Mouse (Mus musculus): Measurements from ENCODE around the gene Aldh3b2.

The Aldh3b2 gene

GRCm38 (mm10) chr19:3988066-3988465, 15.9 kb downstream of the Aldh3b2 start:
- no peak for DNase-seq (ENCODE audit: low read depth, low spot score)

DNA sequence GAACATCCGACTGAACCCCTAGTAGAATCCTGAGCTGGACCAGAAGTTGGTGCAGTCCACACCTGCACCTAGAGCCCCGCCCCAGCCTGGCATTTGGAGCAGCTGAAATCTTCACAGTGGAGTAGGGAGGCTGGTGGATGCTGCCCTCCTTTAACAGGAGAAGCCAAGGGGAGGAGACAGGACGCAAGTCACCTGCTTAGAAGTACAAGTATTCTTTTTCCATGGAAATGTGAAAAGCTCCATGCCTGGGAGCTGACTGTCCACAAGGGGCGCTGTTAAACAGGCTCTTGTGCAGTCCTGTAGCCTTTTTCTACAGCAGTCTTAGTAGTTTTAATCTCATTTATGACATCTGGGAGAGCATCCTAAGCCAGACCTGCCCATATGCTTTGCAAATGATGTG, 16.6 kb downstream of the Aldh3b2 start:
- DNase-seq (ENCODE audit: low read depth, low spot score) = no peak

GRCm38 (mm10) chr19:3990804-3991203, 18.7 kb downstream of the Aldh3b2 start:
- DNase-seq (ENCODE audit: low read depth, low spot score) = no peak

DNA sequence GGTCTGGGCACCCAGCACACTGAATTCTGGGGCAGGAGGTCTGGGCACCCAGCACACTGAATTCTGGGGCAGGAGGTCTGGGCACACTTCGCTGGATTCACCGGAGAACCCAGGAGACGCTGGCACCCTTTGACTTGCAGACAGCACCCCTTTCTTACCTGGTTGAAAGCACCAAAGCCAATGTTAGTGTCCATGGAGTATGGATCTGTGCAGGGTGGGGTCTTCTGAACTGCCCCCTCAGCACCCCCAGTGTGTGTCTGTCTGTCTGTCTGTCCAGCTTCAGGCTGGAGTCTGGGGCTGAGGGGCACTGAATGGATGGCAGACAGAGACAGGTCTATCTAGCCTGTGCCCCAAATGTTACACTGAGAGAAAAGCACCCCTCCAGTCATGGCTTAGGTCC, 19.4 kb downstream of the Aldh3b2 start:
- DNase-seq (ENCODE audit: low read depth, low spot score) = no peak

GRCm38 (mm10) chr19:3991966-3992365, 19.8 kb downstream of the Aldh3b2 start:
- no peak for DNase-seq (ENCODE audit: low read depth, low spot score)

GRCm38 (mm10) chr19:3992416-3992815, 20.3 kb downstream of the Aldh3b2 start, which contains the start of gene Tbx10:
Gene Tbx10 (plus strand): TSS chr19:3992752.
- DNase-seq (ENCODE audit: low read depth, low spot score) = no peak

DNA sequence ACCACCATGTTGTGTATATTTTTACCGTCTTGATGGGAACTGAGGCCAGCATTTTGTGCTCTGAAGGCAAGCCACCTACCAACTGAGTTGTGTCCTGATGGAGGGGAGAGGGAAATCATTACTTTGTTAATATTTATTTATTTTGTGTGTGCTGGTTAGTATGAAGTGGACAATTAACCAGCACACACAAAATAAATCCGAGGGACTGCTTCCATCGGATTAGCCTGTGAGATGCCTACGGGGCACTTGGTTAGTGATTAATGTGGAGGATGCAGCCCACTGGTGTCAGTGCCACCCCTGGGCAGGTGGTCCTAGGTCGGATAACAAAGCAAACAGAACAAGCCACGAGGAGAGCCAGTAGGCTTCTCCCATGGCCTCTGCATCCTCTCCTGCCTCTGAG, 22.8 kb downstream of the Aldh3b2 start:
- no peak for DNase-seq (ENCODE audit: low read depth, low spot score)

- no peak for DNase-seq (ENCODE audit: low read depth, low spot score)
Measured at GRCm38 (mm10) chr19:3995505-3995904, 23.4 kb downstream of the Aldh3b2 start.

DNA sequence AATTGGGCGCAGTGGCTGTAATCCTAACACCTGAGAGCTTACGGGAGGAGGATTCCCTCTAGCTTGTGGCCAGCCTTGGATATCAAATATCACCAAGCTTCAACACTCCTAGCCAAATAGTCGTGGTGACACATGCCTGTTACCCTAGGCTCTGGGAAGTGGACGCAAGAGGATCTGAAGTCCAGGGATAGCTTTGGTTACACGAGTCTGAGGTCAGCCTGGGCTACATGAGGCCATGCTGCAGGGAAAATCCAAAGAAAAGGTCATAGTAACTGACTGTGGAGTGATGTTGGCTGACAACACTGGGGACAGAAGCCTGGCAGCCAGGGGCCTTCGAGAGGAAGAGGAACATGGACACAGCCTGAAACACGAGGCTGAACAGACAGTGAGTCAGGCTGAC, 24.0 kb downstream of the Aldh3b2 start:
- DNase-seq (ENCODE audit: low read depth, low spot score) = no peak

DNA sequence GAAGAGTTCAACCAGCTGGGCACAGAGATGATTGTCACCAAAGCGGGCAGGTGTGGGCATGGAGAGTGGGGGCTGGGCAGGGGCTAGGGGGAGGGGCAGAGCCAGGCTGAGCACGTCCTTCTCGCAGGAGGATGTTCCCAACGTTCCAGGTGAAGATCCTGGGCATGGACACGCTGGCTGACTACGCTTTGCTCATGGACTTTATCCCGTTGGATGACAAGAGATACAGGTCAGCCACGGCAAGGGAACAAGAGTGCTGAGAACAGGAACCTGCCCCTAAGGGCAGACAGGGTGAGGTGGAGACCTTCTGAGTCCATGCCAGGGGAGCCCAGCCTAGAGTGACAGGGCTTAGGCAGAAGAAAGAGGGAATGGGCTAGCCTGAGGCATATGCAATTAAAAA, 24.6 kb downstream of the Aldh3b2 start:
- no peak for DNase-seq (ENCODE audit: low read depth, low spot score)

GRCm38 (mm10) chr19:3997231-3997630, 25.1 kb downstream of the Aldh3b2 start:
- no peak for DNase-seq (ENCODE audit: low read depth, low spot score)

DNA sequence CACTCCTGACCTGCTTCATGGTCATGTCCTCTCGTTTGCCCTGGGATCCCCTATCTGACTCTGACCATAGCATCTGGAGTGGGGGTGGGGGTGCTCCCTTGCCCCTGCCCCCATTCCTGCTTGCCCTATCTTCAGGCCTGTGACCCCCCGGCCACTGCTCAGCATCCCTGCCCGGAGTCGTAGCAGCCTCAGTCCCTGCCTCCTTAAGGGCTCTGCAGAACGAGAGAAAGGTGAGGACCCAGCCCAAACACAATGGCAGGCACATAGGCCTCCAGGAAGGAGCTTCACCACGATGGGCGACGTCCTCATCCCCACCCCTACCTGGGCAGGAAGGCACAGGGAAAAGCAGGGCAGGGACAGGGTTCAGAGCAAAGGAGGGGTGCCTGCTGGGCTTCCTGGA, 26.2 kb downstream of the Aldh3b2 start:
- DNase-seq (ENCODE audit: low read depth, low spot score) = no peak

DNA sequence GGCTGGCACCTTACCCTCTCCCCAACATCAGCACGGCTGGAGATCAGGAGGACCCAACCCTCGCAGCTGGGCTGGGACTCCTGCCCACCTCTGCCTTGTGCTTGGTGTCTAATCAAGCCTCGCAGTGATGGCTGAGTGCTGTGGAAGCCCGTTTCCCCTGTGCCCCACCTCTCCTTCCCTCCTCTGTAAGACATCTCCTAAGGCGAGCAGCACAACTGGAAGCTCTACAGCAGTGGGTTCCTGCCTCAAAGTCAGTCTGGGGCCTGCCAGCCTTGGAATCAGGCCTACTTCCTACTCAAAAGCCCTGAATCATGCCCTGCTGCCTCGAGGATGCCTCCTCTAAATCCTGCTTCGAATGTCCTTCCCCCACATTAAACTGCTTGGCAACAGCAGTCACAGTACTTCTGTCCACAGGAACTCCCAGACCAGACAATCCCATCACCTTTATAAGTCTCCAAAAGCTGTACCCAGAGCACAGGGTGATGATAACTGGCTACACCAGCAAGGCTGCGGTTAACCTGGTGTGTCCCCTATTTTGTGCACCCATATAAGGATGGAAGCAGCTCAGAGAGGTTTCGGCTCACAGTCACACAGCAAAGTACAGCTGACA, 27.1 kb downstream of the Aldh3b2 start:
- DNase-seq (ENCODE audit: low read depth, low spot score) = no peak

GRCm38 (mm10) chr19:4000119-4000900, 28.2 kb downstream of the Aldh3b2 start, which contains the start of the genes Nudt8 and Gm49405:
Gene Nudt8 (plus strand): TSS chr19:4000580.
Gene Gm49405 (plus strand): TSS chr19:4000626.
- peak; percentile 90 for DNase-seq (ENCODE audit: low read depth, low spot score)

- DNase-seq (ENCODE audit: low read depth, low spot score) = no peak
Measured at GRCm38 (mm10) chr19:4000949-4001525, 28.9 kb downstream of the Aldh3b2 start.

DNA sequence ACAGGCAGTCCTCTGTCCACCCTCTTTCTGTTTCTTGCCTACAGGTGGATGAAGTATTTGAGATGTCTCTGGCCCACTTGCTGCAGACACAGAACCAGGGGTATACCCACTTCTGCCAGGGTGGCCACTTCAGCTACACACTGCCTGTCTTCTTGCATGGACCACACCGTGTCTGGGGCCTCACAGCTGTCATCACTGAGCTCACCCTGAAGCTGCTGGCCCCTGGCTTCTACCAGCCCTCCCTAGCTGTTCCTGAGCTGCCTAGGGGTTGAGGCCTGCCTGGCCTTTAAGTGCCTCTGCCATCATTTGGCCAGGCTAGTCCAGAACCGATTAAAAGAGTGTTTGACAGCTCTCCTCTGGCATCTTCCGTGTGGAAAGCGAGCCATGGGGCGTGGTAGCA, 29.6 kb downstream of the Aldh3b2 start:
- no peak for DNase-seq (ENCODE audit: low read depth, low spot score)

- DNase-seq (ENCODE audit: low read depth, low spot score) = no peak
Measured at GRCm38 (mm10) chr19:4003112-4003511, 31.0 kb downstream of the Aldh3b2 start, which contains the start of gene Doc2g. Gene Doc2g (plus strand): TSS chr19:4003313.

- DNase-seq (ENCODE audit: low read depth, low spot score) = no peak
Measured at GRCm38 (mm10) chr19:4003641-4004040, 31.5 kb downstream of the Aldh3b2 start.

GRCm38 (mm10) chr19:4004331-4004730, 32.2 kb downstream of the Aldh3b2 start:
- no peak for DNase-seq (ENCODE audit: low read depth, low spot score)

DNA sequence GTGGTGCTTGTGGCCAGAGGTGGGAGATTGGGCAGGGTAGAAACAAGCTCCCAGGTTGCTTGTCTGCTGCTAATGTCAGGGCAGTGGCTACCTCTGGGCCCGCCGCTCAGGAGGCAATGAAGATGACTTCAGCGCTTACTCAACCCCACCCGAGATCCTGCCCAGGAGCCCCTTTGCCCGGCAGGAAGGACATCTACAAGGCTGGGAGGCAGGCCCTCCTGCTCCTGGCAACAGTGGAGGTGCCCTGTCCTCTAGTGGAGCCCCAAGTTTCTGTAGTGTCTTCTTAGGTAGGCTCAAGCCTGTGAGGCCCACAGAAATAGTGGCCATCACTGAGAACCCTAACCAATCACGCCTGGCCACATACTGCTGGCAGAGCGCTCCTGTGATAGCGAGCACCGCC, 33.0 kb downstream of the Aldh3b2 start:
- no peak for DNase-seq (ENCODE audit: low read depth, low spot score)

DNA sequence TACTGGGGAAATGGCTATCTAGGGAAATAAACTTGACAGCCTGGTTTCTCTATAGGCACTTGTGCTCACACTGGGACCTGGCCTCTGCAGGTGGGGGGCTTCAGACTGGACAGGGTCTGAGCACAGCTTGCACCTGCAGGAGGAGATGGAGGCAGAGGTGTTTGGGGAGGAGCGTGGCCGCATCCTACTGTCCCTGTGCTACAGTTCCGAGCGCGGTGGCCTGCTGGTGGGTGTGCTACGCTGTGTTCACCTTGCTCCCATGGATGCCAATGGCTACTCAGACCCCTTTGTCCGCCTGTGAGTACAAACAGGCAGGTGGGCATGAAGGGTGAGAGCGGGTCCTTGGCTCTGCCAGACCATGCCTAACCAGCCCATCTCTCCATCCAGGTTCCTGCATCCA, 33.8 kb downstream of the Aldh3b2 start:
- DNase-seq (ENCODE audit: low read depth, low spot score) = no peak

- DNase-seq (ENCODE audit: low read depth, low spot score) = no peak
Measured at GRCm38 (mm10) chr19:4011086-4011485, 39.0 kb downstream of the Aldh3b2 start.
